Mouse (Mus musculus): ENCODE results near the gene Igsf3. TPM values are rescaled to one million over a fixed set of nuclear protein-coding genes. Genes with fewer than 3 reads are reported as not detected.

Igsf3 gene
- total RNA-seq, 1 experiment = 22.9 TPM

DNA sequence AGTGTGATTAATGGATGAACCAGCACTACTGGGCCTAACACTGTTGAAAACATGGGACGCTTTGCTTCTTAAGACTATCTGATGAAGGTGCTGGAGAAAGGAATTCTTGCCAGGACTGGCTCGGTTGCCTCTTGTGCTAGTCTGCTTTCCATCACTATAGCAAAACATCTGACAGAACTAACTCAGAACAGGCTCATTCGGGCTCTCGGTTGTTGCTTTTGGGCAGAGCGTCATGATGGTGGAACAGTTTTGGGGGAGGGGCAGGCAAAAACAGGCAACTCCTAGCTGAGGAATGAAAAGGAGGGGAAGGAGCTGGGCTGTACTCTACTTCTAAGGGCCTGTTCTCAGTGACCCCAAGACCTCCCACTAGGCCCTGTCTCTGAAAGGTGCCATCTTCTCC lies 4.8 kb downstream of the Igsf3 start:
- peaks cover 18 to 38% of the 10 kb centered on the region in 2 experiments; a peak in 3 of 4 replicates for H3K4me1 ChIP-seq (ENCODE audit: control insufficient read depth in 2 of 2, insufficient read depth in 2 of 2, low read length in 2 of 2, poor library complexity in 1 of 2)
- TF ChIP-seq MAFK (IDR thresholded peaks at IDR 0.05; ENCODE audit: insufficient read depth, low read depth, low read length) = no peak
- no peak overlapping the region for H3K9ac ChIP-seq (ENCODE audit: insufficient read depth, low read depth, low read length, poor library complexity, severe bottlenecking)
- no peak overlapping the region for H3K27ac ChIP-seq (ENCODE audit: insufficient read depth, low read depth, low read length, poor library complexity, severe bottlenecking)
- H3K36me3 ChIP-seq (ENCODE audit: control insufficient read depth, insufficient read depth, low read length, poor library complexity, severe bottlenecking) = no peaks in the 10 kb centered on the region
- H3K4me3 ChIP-seq (ENCODE audit: insufficient read depth in 1 of 2, low read depth in 1 of 2, low read length in 2 of 2, poor library complexity in 1 of 2, severe bottlenecking in 1 of 2) = no peak overlapping the region
- in situ Hi-C loops (cut with MboI; ENCODE audit: low sequenced_read_pairs in 2 of 2, unreplicated experiment in 2 of 2) = no loop called here
- DNase-seq (ENCODE audit: low read depth, low spot score) = no peak
- H3K9me3 ChIP-seq (ENCODE audit: control insufficient read depth, insufficient read depth, low read depth, low read length) = no peaks in the 10 kb centered on the region

GRCm38 (mm10) chr3:101382751-101383150 lies 5.9 kb downstream of the Igsf3 start:
- DNase-seq (ENCODE audit: low read depth, low spot score) = no peak
- no peaks in the 10 kb centered on the region for H3K9me3 ChIP-seq (ENCODE audit: control insufficient read depth, insufficient read depth, low read depth, low read length)
- no peak overlapping the region for H3K9ac ChIP-seq (ENCODE audit: insufficient read depth, low read depth, low read length, poor library complexity, severe bottlenecking)
- no peak overlapping the region for H3K27ac ChIP-seq (ENCODE audit: insufficient read depth, low read depth, low read length, poor library complexity, severe bottlenecking)
- H3K4me3 ChIP-seq (ENCODE audit: insufficient read depth in 1 of 2, low read depth in 1 of 2, low read length in 2 of 2, poor library complexity in 1 of 2, severe bottlenecking in 1 of 2) = no peak overlapping the region
- TF ChIP-seq HCFC1 (IDR thresholded peaks at IDR 0.05; ENCODE audit: borderline replicate concordance, insufficient read depth, low read length) = no peak
- TF ChIP-seq ZC3H11A (IDR thresholded peaks at IDR 0.05; ENCODE audit: borderline replicate concordance, low read depth, low read length) = no peak
- no peak for TF ChIP-seq MAFK (IDR thresholded peaks at IDR 0.05; ENCODE audit: insufficient read depth, low read depth, low read length)
- TF ChIP-seq CHD2 (IDR thresholded peaks at IDR 0.05; ENCODE audit: low read depth, low read length) = no peak
- no peak for TF ChIP-seq ZNF384 (IDR thresholded peaks at IDR 0.05; ENCODE audit: low read depth, low read length)
- in situ Hi-C loops (cut with MboI; ENCODE audit: low sequenced_read_pairs in 2 of 2, unreplicated experiment in 2 of 2) = no loop called here
- peaks cover 22 to 38% of the 10 kb centered on the region in 2 experiments for H3K4me1 ChIP-seq (ENCODE audit: control insufficient read depth in 2 of 2, insufficient read depth in 2 of 2, low read length in 2 of 2, poor library complexity in 1 of 2)
- H3K36me3 ChIP-seq (ENCODE audit: control insufficient read depth, insufficient read depth, low read length, poor library complexity, severe bottlenecking) = no peaks in the 10 kb centered on the region

GRCm38 (mm10) chr3:101386430-101387016 lies 9.6 kb downstream of the Igsf3 start:
- in situ Hi-C loops (cut with MboI; ENCODE audit: low sequenced_read_pairs in 2 of 2, unreplicated experiment in 2 of 2) = no loop called here
- DNase-seq (ENCODE audit: low read depth, low spot score) = no peak
- no peak overlapping the region for H3K4me3 ChIP-seq (ENCODE audit: insufficient read depth in 1 of 2, low read depth in 1 of 2, low read length in 2 of 2, poor library complexity in 1 of 2, severe bottlenecking in 1 of 2)
- H3K27ac ChIP-seq (ENCODE audit: insufficient read depth, low read depth, low read length, poor library complexity, severe bottlenecking) = no peak overlapping the region
- no peaks in the 10 kb centered on the region for H3K9me3 ChIP-seq (ENCODE audit: control insufficient read depth, insufficient read depth, low read depth, low read length)
- TF ChIP-seq CHD2 (IDR thresholded peaks at IDR 0.05; ENCODE audit: low read depth, low read length) (no peak), ZC3H11A (IDR thresholded peaks at IDR 0.05; ENCODE audit: borderline replicate concordance, low read depth, low read length) (no peak), HCFC1 (IDR thresholded peaks at IDR 0.05; ENCODE audit: borderline replicate concordance, insufficient read depth, low read length) (no peak)
- no peaks in the 10 kb centered on the region for H3K36me3 ChIP-seq (ENCODE audit: control insufficient read depth, insufficient read depth, low read length, poor library complexity, severe bottlenecking)
- H3K4me1 ChIP-seq (ENCODE audit: control insufficient read depth in 2 of 2, insufficient read depth in 2 of 2, low read length in 2 of 2, poor library complexity in 1 of 2) = peaks cover 11 to 25% of the 10 kb centered on the region in 2 experiments
- no peak overlapping the region for H3K9ac ChIP-seq (ENCODE audit: insufficient read depth, low read depth, low read length, poor library complexity, severe bottlenecking)

- in situ Hi-C loops (cut with MboI; ENCODE audit: low sequenced_read_pairs in 2 of 2, unreplicated experiment in 2 of 2) = no loop called here
- Histone ChIP-seq H3K27ac (ENCODE audit: insufficient read depth, low read depth, low read length, poor library complexity, severe bottlenecking) (no peak overlapping the region), H3K36me3 (ENCODE audit: control insufficient read depth, insufficient read depth, low read length, poor library complexity, severe bottlenecking) (no peaks in the 10 kb centered on the region), H3K4me3 (ENCODE audit: insufficient read depth in 1 of 2, low read depth in 1 of 2, low read length in 2 of 2, poor library complexity in 1 of 2, severe bottlenecking in 1 of 2) (no peak overlapping the region), H3K9me3 (ENCODE audit: control insufficient read depth, insufficient read depth, low read depth, low read length) (no peaks in the 10 kb centered on the region), H3K4me1 (ENCODE audit: control insufficient read depth in 2 of 2, insufficient read depth in 2 of 2, low read length in 2 of 2, poor library complexity in 1 of 2) (peaks cover 9 to 21% of the 10 kb centered on the region in 2 experiments), H3K9ac (ENCODE audit: insufficient read depth, low read depth, low read length, poor library complexity, severe bottlenecking) (peak overlapping the region; percentile 43; the same call in 1 of the 2 replicates)
- TF ChIP-seq ZNF384 (IDR thresholded peaks at IDR 0.05; ENCODE audit: low read depth, low read length) (no peak), ZC3H11A (IDR thresholded peaks at IDR 0.05; ENCODE audit: borderline replicate concordance, low read depth, low read length) (no peak), CHD2 (IDR thresholded peaks at IDR 0.05; ENCODE audit: low read depth, low read length) (no peak), HCFC1 (IDR thresholded peaks at IDR 0.05; ENCODE audit: borderline replicate concordance, insufficient read depth, low read length) (no peak), MAFK (IDR thresholded peaks at IDR 0.05; ENCODE audit: insufficient read depth, low read depth, low read length) (no peak)
- no peak for DNase-seq (ENCODE audit: low read depth, low spot score)
These were observed 11.0 kb downstream of the Igsf3 start for GRCm38 (mm10) chr3:101387849-101388248.

DNA sequence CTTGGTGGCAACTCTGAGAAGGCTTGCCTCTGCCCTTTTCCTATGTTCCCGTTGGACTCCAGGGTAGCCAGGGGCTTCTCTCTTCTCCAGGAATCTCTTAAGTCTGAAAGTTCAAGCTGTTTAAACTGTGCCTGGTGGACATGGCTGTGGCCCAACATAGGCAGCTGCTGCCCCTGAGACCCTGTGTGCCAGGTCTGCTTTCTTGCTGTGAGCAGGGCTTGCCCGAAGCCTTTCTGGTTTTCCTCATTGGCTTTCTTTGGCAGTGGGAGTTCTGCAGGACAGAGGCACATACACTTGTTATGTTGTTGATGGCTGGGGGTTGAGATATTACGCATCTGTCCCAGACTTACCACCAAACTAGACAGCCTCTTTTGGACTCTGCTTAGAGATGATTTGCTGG lies 12.7 kb downstream of the Igsf3 start:
- H3K4me3 ChIP-seq (ENCODE audit: insufficient read depth in 1 of 2, low read depth in 1 of 2, low read length in 2 of 2, poor library complexity in 1 of 2, severe bottlenecking in 1 of 2) = no peak overlapping the region

More for the DNA sequence above, 12.7 kb downstream of the Igsf3 start:
- Histone ChIP-seq H3K9me3 (ENCODE audit: control insufficient read depth, insufficient read depth, low read depth, low read length) (no peaks in the 10 kb centered on the region), H3K36me3 (ENCODE audit: control insufficient read depth, insufficient read depth, low read length, poor library complexity, severe bottlenecking) (no peaks in the 10 kb centered on the region; the same call in 1 of the 2 replicates), H3K4me1 (ENCODE audit: control insufficient read depth in 2 of 2, insufficient read depth in 2 of 2, low read length in 2 of 2, poor library complexity in 1 of 2) (peaks cover 9 to 28% of the 10 kb centered on the region in 2 experiments), H3K9ac (ENCODE audit: insufficient read depth, low read depth, low read length, poor library complexity, severe bottlenecking) (no peak overlapping the region), H3K27ac (ENCODE audit: insufficient read depth, low read depth, low read length, poor library complexity, severe bottlenecking) (no peak overlapping the region)
- in situ Hi-C loops (cut with MboI; ENCODE audit: low sequenced_read_pairs in 2 of 2, unreplicated experiment in 2 of 2) = no loop called here
- no peak for TF ChIP-seq HCFC1 (IDR thresholded peaks at IDR 0.05; ENCODE audit: borderline replicate concordance, insufficient read depth, low read length)
- no peak for TF ChIP-seq MAFK (IDR thresholded peaks at IDR 0.05; ENCODE audit: insufficient read depth, low read depth, low read length)
- TF ChIP-seq ZC3H11A (IDR thresholded peaks at IDR 0.05; ENCODE audit: borderline replicate concordance, low read depth, low read length) = no peak
- no peak for TF ChIP-seq CHD2 (IDR thresholded peaks at IDR 0.05; ENCODE audit: low read depth, low read length)
- no peak for TF ChIP-seq ZNF384 (IDR thresholded peaks at IDR 0.05; ENCODE audit: low read depth, low read length)
- DNase-seq (ENCODE audit: low read depth, low spot score) = no peak

All from ES-E14 (cell line).